19 mouse cellular contexts compared by ENCODE assay signal in genomic region chr1:43108729-43109128, GRCm38 (mm10). TPM values are rescaled to one million over a fixed set of nuclear protein-coding genes. Genes with fewer than 3 reads are reported as not detected.
DNase-seq lines count a peak whose midpoint lies in the region; ATAC-seq and TF ChIP-seq lines count a peak whose summit lies in the region.
"Had no signal": no experiment of that assay in that cellular context is flagged by ENCODE, and none has a peak within 500 bp of the region (broad histone marks: within the 10 kb centered on the region; RNA-seq: fewer than 3 reads in every experiment).

No protein-coding gene starts in this region.

- ATAC-seq in lung, postnatal 0 days: peak; percentile 83
- ATAC-seq: activated CD4-positive, CD25-positive, alpha-beta regulatory T cell, adult 4 months; CD4-positive, CD25-positive, alpha-beta regulatory T cell, adult 4 months; Patski had no signal

- no peaks in the 10 kb centered on the region for H3K4me1 ChIP-seq in lung, postnatal 0 days (ENCODE audit: insufficient read depth, low read depth, low read length)
- H3K4me1 ChIP-seq in lung, adult 2 months (ENCODE audit: control insufficient read depth, insufficient read depth, low read length): no peaks in the 10 kb centered on the region; the same call in 1 of the 2 replicates

- H3K36me3 ChIP-seq in lung, postnatal 0 days (ENCODE audit: insufficient read depth, low read length): peaks cover 20% of the 10 kb centered on the region; the same call in 1 of the 2 replicates

- peak; percentile 65 for DNase-seq in lung, postnatal 0 days (ENCODE audit: low spot score)
- no peak for DNase-seq in lung, postnatal 10 days
- DNase-seq in lung, postnatal 36 days: peak; percentile 21
- DNase-seq in lung, adult 2 months: no peak
- DNase-seq: adrenal gland, adult 2 months; adrenal gland, adult 8-10 months; adrenal gland, postnatal 10 days; adrenal gland, postnatal 14 days; adrenal gland, postnatal 25 days; adrenal gland, postnatal 36 days; B cell, adult 2 months; cerebellum, adult 11 months; cerebellum, adult 11-12 months; cerebellum, adult 18-20 months had no signal

- TF ChIP-seq CTCF in lung, postnatal 0 days (IDR thresholded peaks at IDR 0.05): no peak
- TF ChIP-seq CTCF in lung, adult 2 months (IDR thresholded peaks at IDR 0.05; ENCODE audit: insufficient read depth, low read length): no peak

- H3K9ac ChIP-seq in lung, postnatal 0 days (replicated peaks; ENCODE audit: low read depth): no peak overlapping the region

- H3K4me3 ChIP-seq in lung, postnatal 0 days (ENCODE audit: low read depth, low read length): no peak overlapping the region
- no peak overlapping the region for H3K4me3 ChIP-seq in lung, adult 2 months (replicated peaks; ENCODE audit: extremely low read depth, low read depth, low read length)

- no peaks in the 10 kb centered on the region for H3K27me3 ChIP-seq in lung, postnatal 0 days (replicated peaks; ENCODE audit: insufficient read depth, low read length)
- H3K27me3 ChIP-seq: CH12.LX, Patski had no signal

- 59% methylated on average over 2 of the region's 2 CpGs for WGBS in lung, postnatal 0 days
- 65% methylated on average over 2 of the region's 2 CpGs for WGBS in lung, adult 2 months

- TF ChIP-seq EP300 in lung, postnatal 0 days (IDR thresholded peaks at IDR 0.05): no peak

- no peaks in the 10 kb centered on the region for H3K9me3 ChIP-seq in lung, postnatal 0 days (ENCODE audit: low read length)
- H3K9me3 ChIP-seq: G1E had no signal

- no peak overlapping the region for H3K27ac ChIP-seq in lung, postnatal 0 days (ENCODE audit: low read length)

- TF ChIP-seq POLR2A in lung, adult 2 months (IDR thresholded peaks at IDR 0.05; ENCODE audit: borderline replicate concordance, extremely low read depth, low read depth, low read length): no peak

- no peak overlapping the region for H3K4me2 ChIP-seq in lung, postnatal 0 days (replicated peaks; ENCODE audit: low read depth, low read length)

RNA-seq across cellular contexts. Expression of gene AI597479, which starts 10.2 kb away (rescaled TPM):
- 16.3 and 17.6 TPM in 2 replicates for polyA plus RNA-seq in lung, postnatal 0 days (2015; fragmentation: Nextera tagmentation; extraction: Ambion mirVana)
- polyA plus RNA-seq in lung, adult 2 months (2012; rRNA removed): 4.3 and 6.6 TPM in 2 replicates

RNA-seq across cellular contexts. Expression of gene Tgfbrap1, which starts 10.3 kb away (rescaled TPM):
- polyA plus RNA-seq in lung, postnatal 0 days (2015; fragmentation: Nextera tagmentation; extraction: Ambion mirVana): 7.7 and 8.4 TPM in 2 replicates
- polyA plus RNA-seq in lung, adult 2 months (2012; rRNA removed): 28.5 and 30.6 TPM in 2 replicates

Comparison
In these comparisons a context has a peak if more than half of its experiments do, and no peak if none do; other contexts are left out.
1. DNase-seq: peak in lung, postnatal 0 days (single experiment) and lung, postnatal 36 days (single experiment); none in lung, postnatal 10 days (single experiment) and lung, adult 2 months (single experiment).